Mouse (Mus musculus) thymus, adult 2 months (tissue): ENCODE results near the gene Hoxa6. TPM values are rescaled to one million over a fixed set of nuclear protein-coding genes. Genes with fewer than 3 reads are reported as not detected.

Experiments
- DNase-seq: peaks from one replicate; pipeline ENCODE4 v3.0.0; 2021
- H3K27ac ChIP-seq: fragments of 200-500 bp; 2 replicates; pipeline ENCODE4 v1.5.1; 2012; ENCODE audit warnings: low read length, control low read depth; ENCODE audit not compliant: control insufficient read depth, insufficient read depth
- H3K27me3 ChIP-seq: fragments of 200-500 bp; 2 replicates; pipeline ENCODE4 v1.6.1; 2012; ENCODE audit warnings: mild to moderate bottlenecking, low read length, moderate library complexity, mixed read lengths; ENCODE audit not compliant: control insufficient read depth, insufficient read depth
- H3K36me3 ChIP-seq: fragments of 200-500 bp; 2 replicates; pipeline ENCODE4 v1.6.1; 2012; ENCODE audit warnings: mild to moderate bottlenecking, low read length, moderate library complexity; ENCODE audit not compliant: control insufficient read depth, insufficient read depth
- H3K4me1 ChIP-seq: fragments of 200-500 bp; replicated peaks from 2 replicates; pipeline ENCODE4 v1.6.1; 2012; ENCODE audit warnings: low read length; ENCODE audit not compliant: control insufficient read depth, insufficient read depth
- H3K4me3 ChIP-seq: fragments of 200-500 bp; 2 replicates; pipeline ENCODE4 v1.5.1; 2012; ENCODE audit warnings: mild to moderate bottlenecking, low read length, control low read depth, moderate library complexity; ENCODE audit not compliant: control insufficient read depth, insufficient read depth
- CTCF ChIP-seq: fragments of 200-500 bp; IDR thresholded peaks from 2 replicates; pipeline ENCODE4 v1.5.1; 2012; ENCODE audit warnings: mild to moderate bottlenecking, control low read depth, low read length, moderate library complexity, borderline replicate concordance; ENCODE audit not compliant: control insufficient read depth, poor library complexity, insufficient read depth; ENCODE audit errors: extremely low read depth
- POLR2A ChIP-seq: fragments of 200-500 bp; IDR thresholded peaks from 2 replicates; pipeline ENCODE4 v1.6.1; 2012; ENCODE audit warnings: mild to moderate bottlenecking, low read length, control low read depth, moderate library complexity; ENCODE audit not compliant: control insufficient read depth, poor library complexity, insufficient read depth; ENCODE audit errors: extremely low read depth
- WGBS: fragments of 180-500 bp; shearing (Covaris S2); methylation state at CpG from one replicate; pipeline ENCODE4 v1.1.7; 2018; 5-methylcytosine and 5-hydroxymethylcytosine counted together
- polyA plus RNA-seq: library from polyadenylated mRNA; depleted of rRNA; stranded (reverse); fragments of >200 nt; gene quantifications from 2 replicates; pipeline ENCODE4 v1.2.3, GENCODE M21; 2012; rRNA removed

Hoxa6 gene
- polyA plus RNA-seq, 1 experiment = 0.39 TPM

GRCm38 (mm10) chr6:52159979-52160378 is 48.5 kb downstream of the Hoxa6 start:
- Histone ChIP-seq H3K4me3 (no peak overlapping the region), H3K36me3 (no peaks in the 10 kb centered on the region), H3K27me3 (peaks cover 12% of the 10 kb centered on the region)

DNA sequence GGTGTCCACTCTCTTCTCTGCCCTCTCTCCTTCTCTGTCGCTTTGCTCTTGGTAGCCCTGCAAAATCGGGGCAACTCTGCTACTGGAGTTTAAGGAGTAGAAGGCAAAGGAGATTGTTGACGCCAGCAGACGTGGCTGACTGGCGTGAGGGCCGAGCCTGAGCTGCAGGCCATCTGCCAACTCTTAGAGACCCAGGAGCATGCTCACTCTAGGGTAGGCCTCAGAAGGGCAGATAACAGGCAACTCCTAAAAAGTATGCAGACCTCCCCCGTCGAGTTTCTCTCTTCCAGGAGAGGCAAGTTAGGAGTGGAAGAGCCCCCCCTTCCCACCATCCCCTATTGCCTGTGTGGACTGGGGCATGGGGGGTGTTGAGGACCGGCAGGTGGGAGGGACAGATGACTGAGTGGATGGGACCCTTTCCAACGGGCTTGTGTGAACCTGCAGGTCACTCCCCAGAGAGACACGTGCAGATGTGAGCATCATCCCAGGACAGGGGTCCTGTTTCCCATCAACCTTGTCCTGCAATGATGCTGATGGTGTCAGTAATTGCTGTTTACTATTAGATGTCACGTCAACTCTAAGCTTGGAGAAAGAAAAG is 49.3 kb downstream of the Hoxa6 start:
- WGBS = 60% methylated on average over 12 of the region's 12 CpGs

More at GRCm38 (mm10) chr6:52159979-52160378, 48.5 kb downstream of the Hoxa6 start:
- no peak overlapping the region for H3K27ac ChIP-seq
- peaks cover 2% of the 10 kb centered on the region; the same call in 1 of the 2 replicates for H3K4me1 ChIP-seq
- 25% methylated on average over 9 of the region's 9 CpGs for WGBS
- DNase-seq = no peak
- TF ChIP-seq POLR2A (no peak), CTCF (no peak)

DNA sequence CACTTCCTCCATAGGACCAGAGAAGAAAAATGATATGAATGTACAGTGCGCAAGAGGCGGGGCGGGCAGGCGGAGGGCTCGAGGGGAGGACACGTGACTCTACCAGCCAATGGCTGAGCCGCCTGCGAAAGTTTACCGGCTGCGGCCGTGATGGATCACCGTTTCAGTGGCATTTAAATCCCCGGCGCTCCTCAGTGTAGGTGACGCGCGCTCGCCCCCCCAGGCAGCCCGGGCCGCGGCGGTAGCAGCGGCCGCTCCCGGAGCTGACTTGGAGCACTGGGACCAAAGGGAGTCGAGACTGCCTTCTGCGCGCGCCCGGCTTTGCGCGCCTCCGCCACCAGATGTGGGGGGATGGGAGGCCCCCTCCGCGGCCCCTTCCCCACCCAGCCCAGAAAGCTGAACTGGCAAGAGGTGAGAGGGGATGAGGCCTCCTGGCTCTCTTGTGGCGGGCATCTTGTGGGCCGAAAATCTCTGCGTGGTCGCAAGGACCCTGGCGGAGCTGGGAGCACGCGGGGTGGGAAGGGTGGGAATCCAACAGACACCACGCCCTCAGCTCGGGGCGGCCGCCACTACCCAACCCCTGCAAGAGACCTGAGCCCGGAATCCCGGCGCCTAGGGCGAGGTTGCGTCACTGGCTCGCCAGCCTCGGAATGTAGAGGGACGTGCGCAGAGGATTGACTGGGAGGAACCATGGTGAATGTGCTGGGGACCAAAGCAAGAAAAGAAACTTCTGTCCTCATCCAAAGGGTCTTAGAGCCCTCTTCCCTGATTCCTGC is 50.1 kb downstream of the Hoxa6 start, which contains the start of gene Hoxa1:
TSS of gene Hoxa1 (minus strand) at position 42 of the 776 bp plus-strand sequence.
- Histone ChIP-seq H3K27ac (no peak within 1 kb of the TSS; the same call in 1 of the 2 replicates), H3K27me3 (peaks cover 12% of the 10 kb centered on the region; the same call in 1 of the 2 replicates), H3K4me3 (peak within 1 kb of the TSS; percentile 42), H3K4me1 (peaks cover 2% of the 10 kb centered on the region; the same call in 1 of the 2 replicates), H3K36me3 (no peaks in the 10 kb centered on the region)
- TF ChIP-seq POLR2A (0 out of 2 replicates have a peak, but pooled peaks have one; percentile 15), CTCF (no peak)
- 1% methylated on average over 55 of the region's 55 CpGs for WGBS
- DNase-seq = peak; percentile 66

More for the DNA sequence above, 49.3 kb downstream of the Hoxa6 start:
- no peaks in the 10 kb centered on the region for H3K36me3 ChIP-seq
- no peak overlapping the region; the same call in 1 of the 2 replicates for H3K27ac ChIP-seq
- no peak for DNase-seq
- peaks cover 12% of the 10 kb centered on the region for H3K27me3 ChIP-seq
- no peak for TF ChIP-seq CTCF
- no peak for TF ChIP-seq POLR2A
- peak overlapping the region; percentile 42; the same call in 1 of the 2 replicates for H3K4me3 ChIP-seq
- H3K4me1 ChIP-seq = peaks cover 2% of the 10 kb centered on the region; the same call in 1 of the 2 replicates

DNA sequence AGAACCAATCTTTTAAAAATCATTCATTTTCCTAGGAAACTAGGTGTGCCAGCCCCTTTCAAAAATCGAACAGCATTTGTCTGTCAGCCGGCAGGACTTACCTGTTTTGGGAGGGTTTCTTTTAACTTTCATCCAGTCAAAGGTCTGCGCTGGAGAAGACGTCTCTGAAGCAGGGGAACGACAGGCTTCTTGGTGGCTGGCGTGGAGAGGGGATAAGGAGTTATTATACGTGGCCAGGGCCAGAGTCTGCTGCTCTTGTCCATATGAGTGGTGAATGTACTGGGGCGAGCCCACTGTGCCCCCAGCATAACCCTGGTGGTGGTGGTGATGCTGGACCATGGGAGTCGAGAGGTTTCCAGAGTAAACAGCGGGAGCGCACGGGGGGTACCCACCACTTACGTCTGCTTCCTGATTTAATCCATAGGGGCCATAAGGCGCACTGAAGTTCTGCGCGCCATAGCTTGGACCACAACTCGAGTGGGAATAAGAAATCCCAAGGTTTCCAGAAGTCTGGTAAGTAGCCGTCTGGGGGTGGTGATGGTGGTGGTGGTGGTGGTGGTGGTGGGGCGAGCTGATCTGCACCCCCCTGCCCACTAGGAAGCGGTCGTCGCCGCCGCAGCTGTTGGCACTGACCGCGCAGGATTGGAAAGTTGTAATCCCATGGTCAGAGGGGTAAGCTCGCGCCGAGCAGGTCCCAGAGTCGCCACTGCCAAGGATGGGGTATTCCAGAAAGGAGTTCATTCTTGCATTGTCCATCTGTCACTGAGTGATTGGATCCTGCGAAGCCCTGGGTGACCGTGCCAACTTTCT is 50.9 kb downstream of the Hoxa6 start:
- peaks cover 13% of the 10 kb centered on the region; the same call in 1 of the 2 replicates for H3K27me3 ChIP-seq
- peak overlapping the region; percentile 42 for H3K4me3 ChIP-seq
- no peak for DNase-seq
- no peak overlapping the region for H3K27ac ChIP-seq
- peaks cover 2% of the 10 kb centered on the region; the same call in 1 of the 2 replicates for H3K4me1 ChIP-seq
- no peaks in the 10 kb centered on the region for H3K36me3 ChIP-seq
- no peak for TF ChIP-seq CTCF
- no peak for TF ChIP-seq POLR2A
- 7% methylated on average over 32 of the region's 32 CpGs for WGBS

- Histone ChIP-seq H3K4me3 (no peak overlapping the region), H3K4me1 (peaks cover 2% of the 10 kb centered on the region; the same call in 1 of the 2 replicates), H3K27ac (no peak overlapping the region), H3K27me3 (peaks cover 16% of the 10 kb centered on the region; the same call in 1 of the 2 replicates), H3K36me3 (no peaks in the 10 kb centered on the region)
- DNase-seq = no peak
- no peak for TF ChIP-seq CTCF
- TF ChIP-seq POLR2A = no peak
- 18% methylated on average over 20 of the region's 20 CpGs for WGBS
These were observed 51.8 kb downstream of the Hoxa6 start for GRCm38 (mm10) chr6:52156551-52157200.

Other genes with a start within 250 kb of the Hoxa6 start
- 5.8 and 8.9 TPM in 2 replicates for gene Skap2, start 196.2 kb downstream of the Hoxa6 start, polyA plus RNA-seq
- gene Hoxa1, start 50.4 kb downstream of the Hoxa6 start, polyA plus RNA-seq = 0.43 and 0.63 TPM in 2 replicates
- gene Hoxa2, start 43.9 kb downstream of the Hoxa6 start, polyA plus RNA-seq = 0.85 and 1.4 TPM in 2 replicates
- gene 5730596B20Rik, start 31.2 kb downstream of the Hoxa6 start, polyA plus RNA-seq = 0.04 TPM in 1 of 2 replicates, not detected in the other
- 1.2 and 1.5 TPM in 2 replicates for gene Hoxa4, start 17.0 kb downstream of the Hoxa6 start, polyA plus RNA-seq
- gene Hoxa5, start 4.1 kb downstream of the Hoxa6 start, polyA plus RNA-seq = 1.1 and 1.5 TPM in 2 replicates
- 3.5 and 3.6 TPM in 2 replicates for gene Hoxa3, start 4.6 kb upstream of the Hoxa6 start, polyA plus RNA-seq
- 0.24 and 0.26 TPM in 2 replicates for gene Gm28308, start 4.6 kb upstream of the Hoxa6 start, polyA plus RNA-seq
- 2.5 and 3.4 TPM in 2 replicates for gene Hoxa7, start 13.1 kb upstream of the Hoxa6 start, polyA plus RNA-seq
- gene Hoxa9, start 22.4 kb upstream of the Hoxa6 start, polyA plus RNA-seq = 0.26 and 0.56 TPM in 2 replicates
- gene Hoxa10, start 32.1 kb upstream of the Hoxa6 start, polyA plus RNA-seq = not detected in 2 replicates
- gene Hoxa11, start 37.1 kb upstream of the Hoxa6 start, polyA plus RNA-seq = not detected in 2 replicates
- not detected in 2 replicates for gene Hoxa13, start 52.2 kb upstream of the Hoxa6 start, polyA plus RNA-seq
- not detected in 2 replicates for gene Evx1, start 104.8 kb upstream of the Hoxa6 start, polyA plus RNA-seq